Mouse (Mus musculus): Measurements from ENCODE around the gene Lmntd2. TPM values are rescaled to one million over a fixed set of nuclear protein-coding genes. Genes with fewer than 3 reads are reported as not detected.
A peak's percentile ranks its signal among the peaks of the same experiment; 100 is the strongest.
"Not testable (repeated sequence)": the region's sequence is repeated elsewhere in the genome, so short reads cannot be mapped to it uniquely, and the experiment has no call there.

Gene Lmntd2
- total RNA-seq (2021): not detected
- long read RNA-seq, experiment 1: 0 reads
- long read RNA-seq, experiment 2: 0 reads

- DNase-seq: no peak
Observed at GRCm38 (mm10) chr7:141213605-141214235, at the start of gene Lmntd2. Gene Lmntd2 (minus strand): TSS chr7:141214080.

GRCm38 (mm10) chr7:141263640-141264039 is 49.8 kb upstream of the Lmntd2 start:
- no peak for DNase-seq

GRCm38 (mm10) chr7:141261480-141261879 is 47.6 kb upstream of the Lmntd2 start:
- no peak for DNase-seq

DNA sequence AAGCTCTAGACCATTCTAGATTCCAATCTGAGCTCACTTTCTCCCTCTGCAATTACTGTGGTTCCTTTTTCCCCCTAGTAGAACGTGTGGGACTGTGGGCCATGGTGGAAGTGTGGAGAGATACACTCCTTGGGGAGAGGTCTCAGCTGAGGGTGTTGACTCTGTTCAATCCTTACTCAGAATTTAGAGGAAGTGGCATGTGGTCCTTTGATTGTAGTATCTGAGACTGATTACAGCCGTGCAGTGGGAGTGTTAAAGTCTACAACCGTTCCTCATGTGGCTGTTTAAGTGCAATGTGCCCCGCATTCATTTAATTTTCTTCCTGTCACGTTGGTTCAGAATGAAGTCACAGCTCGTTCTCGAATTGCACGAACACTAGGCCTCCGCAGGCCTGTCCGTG is 42.3 kb upstream of the Lmntd2 start:
- no peak for DNase-seq

GRCm38 (mm10) chr7:141250486-141250885 is 36.6 kb upstream of the Lmntd2 start:
- not testable (repeated sequence) for DNase-seq

DNA sequence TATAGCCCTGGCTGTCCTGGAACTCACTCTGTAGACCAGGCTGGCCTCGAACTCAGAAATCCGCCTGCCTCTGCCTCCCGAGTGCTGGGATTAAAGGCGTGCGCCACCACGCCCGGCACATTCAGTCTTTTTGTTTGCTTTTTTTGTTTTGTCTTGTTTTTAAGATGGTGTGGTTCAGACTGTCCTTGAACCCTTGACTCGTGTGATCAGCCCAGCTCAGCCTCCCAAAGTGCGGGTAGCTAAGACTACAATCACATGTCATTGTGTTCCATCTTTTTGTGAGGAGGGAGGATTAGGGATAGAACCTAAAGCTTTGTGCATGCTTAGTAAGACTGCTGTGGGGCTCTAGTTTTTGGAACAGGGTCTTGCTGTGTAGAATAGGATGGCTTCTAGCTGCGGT is 17.7 kb upstream of the Lmntd2 start:
- no peak for DNase-seq

GRCm38 (mm10) chr7:141231111-141231510 is 17.2 kb upstream of the Lmntd2 start:
- DNase-seq: no peak

GRCm38 (mm10) chr7:141230570-141230969 is 16.7 kb upstream of the Lmntd2 start:
- DNase-seq: no peak

DNA sequence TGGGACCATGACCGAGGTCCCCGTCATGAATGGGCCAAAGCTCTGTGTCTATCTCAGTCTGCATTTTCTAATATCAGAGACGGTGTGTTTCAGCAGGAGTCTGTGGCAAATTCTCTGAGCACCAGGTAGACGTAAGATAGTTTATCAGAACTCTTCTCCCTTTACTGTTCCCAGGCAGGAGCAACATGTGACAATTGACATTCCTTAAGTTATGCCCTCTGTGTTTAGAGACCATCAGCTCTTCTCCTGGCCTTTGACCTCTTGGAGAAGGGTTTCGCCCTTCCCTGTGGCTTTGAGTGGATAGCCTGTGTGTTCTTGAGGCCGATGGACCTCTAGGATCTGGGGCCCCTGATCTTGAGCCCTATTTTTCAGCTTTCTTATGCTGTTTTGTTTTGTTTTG is 15.8 kb upstream of the Lmntd2 start:
- DNase-seq: no peak

GRCm38 (mm10) chr7:141228279-141229067 is 14.6 kb upstream of the Lmntd2 start, which contains the start of gene Phrf1:
Gene Phrf1 (plus strand): TSS chr7:141228784.
- peak; percentile 91 to 96 for DNase-seq

DNA sequence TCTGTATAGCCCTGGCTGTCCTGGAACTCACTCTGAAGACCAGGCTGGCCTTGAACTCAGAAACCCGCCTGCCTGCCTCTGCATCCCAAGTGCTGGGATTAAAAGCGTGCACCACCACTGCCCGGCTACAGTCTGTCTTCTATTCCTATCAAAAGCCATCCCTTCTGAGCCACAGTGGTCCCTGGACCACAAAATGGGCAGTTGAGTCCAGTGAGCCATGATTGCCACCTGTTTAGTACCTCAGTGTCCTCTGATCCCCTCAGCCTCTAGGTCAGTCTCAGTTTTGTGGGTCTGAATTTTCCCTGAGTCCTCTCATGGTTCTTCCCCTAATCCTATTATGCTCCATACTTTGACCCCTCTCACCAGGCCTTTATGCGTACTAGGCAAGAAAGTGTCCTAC is 13.9 kb upstream of the Lmntd2 start:
- no peak for DNase-seq

DNA sequence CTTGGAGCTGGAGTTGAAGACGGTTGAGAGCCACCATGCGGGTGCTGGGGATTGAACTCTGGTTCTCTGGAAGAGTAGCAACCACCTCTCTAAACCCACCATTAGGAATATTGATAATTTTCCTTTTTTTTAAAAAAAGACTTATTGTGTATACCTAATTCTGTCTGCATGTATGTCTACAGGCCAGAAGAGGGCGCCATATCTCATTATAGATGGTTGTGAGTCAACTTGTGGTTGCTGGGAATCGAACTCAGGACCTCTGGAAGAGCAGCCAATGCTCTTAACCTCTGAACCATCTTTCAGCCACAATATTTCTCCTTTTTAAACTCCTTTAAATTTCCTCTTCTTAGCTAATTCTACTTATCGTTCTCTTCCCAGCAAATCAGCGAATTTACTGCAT is 12.7 kb upstream of the Lmntd2 start:
- no peak for DNase-seq

- DNase-seq: no peak
Observed at GRCm38 (mm10) chr7:141222696-141223215, 8.9 kb upstream of the Lmntd2 start.

- DNase-seq: no peak
Observed at GRCm38 (mm10) chr7:141222126-141222467, 8.2 kb upstream of the Lmntd2 start.

DNA sequence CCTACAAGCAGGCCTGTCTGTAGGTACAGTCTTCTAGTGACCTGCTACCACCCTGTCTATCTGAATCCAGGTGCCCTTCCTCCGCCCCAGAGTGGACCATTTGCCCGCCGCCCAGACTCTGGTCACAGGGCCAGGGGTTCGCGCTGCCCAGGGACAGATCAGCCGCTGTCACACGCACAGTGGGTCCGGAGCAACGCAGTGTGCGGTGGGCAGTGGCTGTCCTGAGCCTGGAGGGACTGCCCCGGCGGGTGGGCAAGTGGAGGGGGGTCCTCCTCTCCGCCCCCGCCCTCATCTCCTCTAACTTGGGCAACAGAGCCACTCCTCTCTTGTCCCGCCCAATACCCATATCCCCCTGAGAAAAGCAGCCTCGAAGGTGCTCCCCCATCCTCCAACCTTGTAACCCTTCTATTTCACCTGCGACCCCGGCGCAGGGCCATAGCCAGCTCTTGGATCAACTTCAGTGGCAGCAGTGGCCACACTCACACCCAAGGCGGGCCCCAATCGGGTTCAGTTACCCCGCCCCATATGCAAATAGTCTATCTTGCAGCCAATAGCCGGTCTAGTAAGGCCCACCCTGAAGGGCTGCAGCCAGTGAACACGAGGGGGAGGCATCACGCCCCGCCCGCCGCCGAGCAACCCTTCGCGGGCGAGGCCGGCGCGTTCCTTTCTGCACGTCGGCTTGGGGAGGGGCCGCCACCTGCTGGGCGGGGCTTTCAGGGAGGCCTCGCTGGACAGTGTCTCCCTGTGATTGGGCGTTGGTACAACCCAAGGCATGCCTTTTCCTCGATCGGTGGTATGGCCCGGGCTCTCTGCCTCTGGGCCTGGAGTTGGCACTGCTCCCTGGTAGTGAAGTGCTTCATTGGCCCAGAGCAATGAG is 7.6 kb upstream of the Lmntd2 start:
- peak; percentile 96 to 97 for DNase-seq

- DNase-seq: no peak
Observed at GRCm38 (mm10) chr7:141220377-141220776, 6.5 kb upstream of the Lmntd2 start.

- DNase-seq: no peak
Observed at GRCm38 (mm10) chr7:141219558-141220099, 5.7 kb upstream of the Lmntd2 start.

- DNase-seq: no peak
Observed at GRCm38 (mm10) chr7:141218557-141219133, 4.8 kb upstream of the Lmntd2 start.

DNA sequence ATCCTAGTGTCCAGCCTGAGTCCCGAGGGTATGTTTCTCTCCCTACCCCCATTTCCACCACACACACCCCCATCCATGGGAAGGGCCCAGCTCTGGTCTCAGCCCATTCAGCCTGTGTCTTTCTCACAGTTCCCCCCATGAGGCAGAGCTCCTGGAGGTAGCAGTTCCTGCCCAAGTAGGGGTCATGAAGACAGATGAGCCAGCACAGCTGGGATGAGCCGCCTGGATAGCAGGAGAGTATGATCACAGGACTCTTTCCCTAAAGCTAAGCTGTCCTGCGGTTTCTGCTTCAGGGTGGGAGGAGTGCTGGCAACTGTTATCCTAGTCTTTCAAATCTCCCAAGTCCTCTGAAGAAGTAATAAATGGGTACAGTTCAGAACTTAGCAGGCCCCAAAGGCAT is 4.3 kb upstream of the Lmntd2 start:
- no peak for DNase-seq

DNA sequence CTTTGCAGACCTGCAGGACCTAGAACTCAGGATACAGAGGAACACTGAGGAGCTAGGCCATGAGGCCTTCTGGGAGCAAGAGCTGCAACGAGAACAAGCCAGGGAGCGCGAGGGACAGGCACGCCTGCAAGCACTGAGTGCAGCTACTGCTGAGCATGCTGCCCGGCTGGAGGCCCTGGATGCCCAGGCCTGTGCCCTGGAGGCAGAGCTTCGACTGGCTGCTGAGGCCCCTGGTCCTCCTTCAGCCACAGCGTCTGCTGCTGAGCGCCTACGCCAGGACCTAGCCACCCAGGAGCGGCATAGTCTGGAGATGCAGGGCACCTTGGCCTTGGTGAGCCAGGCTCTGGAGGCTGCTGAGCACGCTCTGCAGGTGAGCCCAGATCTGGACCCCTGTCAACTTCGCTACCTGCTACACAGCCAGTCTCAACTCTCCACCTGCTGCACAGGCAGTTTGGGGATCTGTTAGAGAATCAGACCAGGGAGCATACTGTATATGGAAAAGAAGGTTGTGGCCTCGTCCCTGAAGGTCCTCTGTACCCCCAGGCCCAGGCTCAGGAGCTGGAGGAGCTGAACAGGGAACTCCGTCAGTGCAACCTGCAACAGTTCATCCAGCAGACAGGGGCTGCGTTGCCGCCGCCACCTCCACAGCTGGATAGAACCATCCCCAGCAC is 3.6 kb upstream of the Lmntd2 start:
- no peak for DNase-seq

DNA sequence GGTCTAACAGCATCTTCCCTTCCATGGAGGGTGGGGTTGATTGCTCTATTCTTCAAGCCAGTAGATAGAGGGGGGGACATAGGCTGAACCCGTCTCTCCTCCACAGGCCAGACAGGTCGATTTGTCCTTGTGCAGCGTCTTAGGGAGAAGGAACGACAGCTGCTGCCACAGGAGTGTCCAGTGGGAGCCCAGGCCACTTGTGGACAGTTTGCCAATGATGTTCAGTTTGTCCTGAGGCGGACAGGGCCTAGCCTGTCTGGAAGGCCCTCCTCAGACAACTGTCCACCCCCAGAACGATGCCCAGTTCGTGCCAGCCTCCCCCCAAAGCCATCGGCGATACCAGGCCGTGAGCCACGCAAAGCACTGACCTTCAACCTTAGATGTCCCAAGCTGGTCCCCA is 3.0 kb upstream of the Lmntd2 start:
- DNase-seq: no peak

Data from heart, adult 18-20 months (tissue).